Mouse (Mus musculus) testis, adult 2 months (tissue): ENCODE data around the gene Hscb.

ENCODE experiments used
- CTCF ChIP-seq: fragments of 200-500 bp; IDR thresholded peaks from 2 replicates; pipeline ENCODE4 v1.5.1; 2012; ENCODE audit warnings: low read depth, mild to moderate bottlenecking, inconsistent platforms, low read length, moderate library complexity; ENCODE audit not compliant: control insufficient read depth, insufficient read depth, insufficient replicate concordance
- POLR2A ChIP-seq: fragments of 200-500 bp; IDR thresholded peaks from 2 replicates; pipeline ENCODE4 v1.6.1; 2012; ENCODE audit warnings: low read depth, mild to moderate bottlenecking, inconsistent platforms, low read length, moderate library complexity; ENCODE audit not compliant: control insufficient read depth

DNA sequence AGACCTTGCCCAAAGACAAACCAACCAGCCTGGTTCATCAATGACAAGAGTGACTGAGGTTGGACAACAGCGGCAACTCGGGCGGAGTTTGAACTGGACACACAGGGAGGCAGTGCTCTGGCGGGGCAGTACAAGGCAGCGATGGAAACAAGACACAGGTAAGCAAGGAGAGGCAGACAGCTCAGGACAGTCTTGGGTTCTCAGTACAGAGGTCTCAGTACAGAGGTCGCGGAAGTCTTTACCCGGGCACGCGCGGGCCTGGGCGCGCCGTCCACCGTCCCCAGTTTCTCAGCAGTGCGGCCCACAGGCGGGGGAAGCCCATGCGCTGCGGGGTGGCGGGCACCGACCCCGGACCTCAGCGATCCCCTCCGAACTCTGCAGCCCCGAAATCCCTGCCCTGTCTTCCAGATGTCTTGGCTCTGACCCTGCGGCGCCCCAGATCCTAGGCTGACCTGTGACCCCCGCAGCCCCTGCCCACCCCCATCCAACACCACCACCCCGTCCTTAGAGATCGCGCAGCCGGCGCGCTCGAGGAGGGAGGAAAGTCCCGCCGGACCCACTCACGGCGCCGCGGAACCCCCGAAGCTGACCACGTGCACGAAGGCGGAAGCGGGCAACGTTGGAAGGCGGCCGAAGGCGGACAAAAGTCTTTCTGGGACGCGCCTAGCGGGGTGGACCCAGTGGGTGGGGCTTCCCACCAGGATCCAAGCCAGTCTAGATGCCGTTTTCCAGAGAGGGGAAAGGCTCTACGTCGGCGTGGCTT, 59.4 kb downstream of the Hscb start, which contains the start of gene Pus1:
- TF ChIP-seq CTCF (no peak), POLR2A (peak; percentile 29; the same call in 1 of the 2 replicates)
